Mouse (Mus musculus): ENCODE measurements around the gene Aldoart2. TPM values are rescaled to one million over a fixed set of nuclear protein-coding genes. Genes with fewer than 3 reads are reported as not detected.
A peak's percentile ranks its signal among the peaks of the same experiment; 100 is the strongest.

The Aldoart2 gene
- polyA plus RNA-seq, 1 experiment from 2014 or later, result not detected

GRCm38 (mm10) chr12:55599639-55600502, 34.8 kb downstream of the Aldoart2 start:
- 1% methylated on average over 109 of the region's 109 CpGs for WGBS
- peaks cover 34% of the 10 kb centered on the region for H3K27me3 ChIP-seq (ENCODE audit: insufficient read depth, low read length)
- H3K27ac ChIP-seq, result no peak overlapping the region
- DNase-seq (ENCODE audit: low spot score) (peak; percentile 73), ATAC-seq (replicated peaks; ENCODE audit: low FRiP score, low read depth) (peak; percentile 92)
- no peaks in the 10 kb centered on the region for H3K9me3 ChIP-seq (replicated peaks; ENCODE audit: low read length)
- peak overlapping the region; percentile 33 for H3K4me3 ChIP-seq (replicated peaks; ENCODE audit: low read depth, low read length)
- H3K36me3 ChIP-seq (ENCODE audit: insufficient read depth, low read length), result no peaks in the 10 kb centered on the region
- no peak overlapping the region for H3K9ac ChIP-seq (ENCODE audit: low read depth, low read length)
- TF ChIP-seq CTCF (IDR thresholded peaks at IDR 0.05; ENCODE audit: low read depth), result no peak
- peak overlapping the region; percentile 68 for H3K4me2 ChIP-seq (ENCODE audit: low read length)
- H3K4me1 ChIP-seq (replicated peaks; ENCODE audit: insufficient read depth, low read length), result peaks cover 16% of the 10 kb centered on the region; the same call in 1 of the 2 replicates

GRCm38 (mm10) chr12:55600503-55600994, 35.5 kb downstream of the Aldoart2 start:
- H3K4me1 ChIP-seq (replicated peaks; ENCODE audit: insufficient read depth, low read length), result peaks cover 16% of the 10 kb centered on the region; the same call in 1 of the 2 replicates
- TF ChIP-seq CTCF (IDR thresholded peaks at IDR 0.05; ENCODE audit: low read depth), result no peak
- no peak overlapping the region for H3K27ac ChIP-seq
- ATAC-seq (replicated peaks; ENCODE audit: low FRiP score, low read depth) (0 out of 2 replicates have a peak, but pooled peaks have one; percentile 34), DNase-seq (ENCODE audit: low spot score) (no peak)
- no peaks in the 10 kb centered on the region for H3K9me3 ChIP-seq (replicated peaks; ENCODE audit: low read length)
- 2% methylated on average over 42 of the region's 42 CpGs for WGBS
- H3K27me3 ChIP-seq (ENCODE audit: insufficient read depth, low read length), result peaks cover 34% of the 10 kb centered on the region
- peak overlapping the region; percentile 68 for H3K4me2 ChIP-seq (ENCODE audit: low read length)
- no peaks in the 10 kb centered on the region for H3K36me3 ChIP-seq (ENCODE audit: insufficient read depth, low read length)
- H3K9ac ChIP-seq (ENCODE audit: low read depth, low read length), result no peak overlapping the region
- H3K4me3 ChIP-seq (replicated peaks; ENCODE audit: low read depth, low read length), result peak overlapping the region; percentile 14; the same call in 1 of the 2 replicates

GRCm38 (mm10) chr12:55604411-55604810, 39.4 kb downstream of the Aldoart2 start:
- Histone ChIP-seq H3K27me3 (ENCODE audit: insufficient read depth, low read length) (peaks cover 16% of the 10 kb centered on the region), H3K36me3 (ENCODE audit: insufficient read depth, low read length) (no peaks in the 10 kb centered on the region), H3K4me1 (replicated peaks; ENCODE audit: insufficient read depth, low read length) (peaks cover 9% of the 10 kb centered on the region; the same call in 1 of the 2 replicates), H3K9ac (ENCODE audit: low read depth, low read length) (no peak overlapping the region), H3K4me2 (ENCODE audit: low read length) (no peak overlapping the region), H3K4me3 (replicated peaks; ENCODE audit: low read depth, low read length) (no peak overlapping the region), H3K27ac (no peak overlapping the region), H3K9me3 (replicated peaks; ENCODE audit: low read length) (no peaks in the 10 kb centered on the region)
- ATAC-seq (replicated peaks; ENCODE audit: low FRiP score, low read depth), result no peak
- 62% methylated on average over 3 of the region's 3 CpGs for WGBS
- DNase-seq (ENCODE audit: low spot score), result no peak
- TF ChIP-seq CTCF (IDR thresholded peaks at IDR 0.05; ENCODE audit: low read depth), result no peak

GRCm38 (mm10) chr12:55607902-55608301, 42.9 kb downstream of the Aldoart2 start:
- H3K4me2 ChIP-seq (ENCODE audit: low read length), result no peak overlapping the region
- no peak for TF ChIP-seq CTCF (IDR thresholded peaks at IDR 0.05; ENCODE audit: low read depth)
- H3K4me1 ChIP-seq (replicated peaks; ENCODE audit: insufficient read depth, low read length), result no peaks in the 10 kb centered on the region
- no peak overlapping the region for H3K4me3 ChIP-seq (replicated peaks; ENCODE audit: low read depth, low read length)
- H3K36me3 ChIP-seq (ENCODE audit: insufficient read depth, low read length), result 0 out of 2 replicates have a peak, but pooled peaks cover 3% of the 10 kb centered on the region
- peak; percentile 52; the same call in 1 of the 2 replicates for ATAC-seq (replicated peaks; ENCODE audit: low FRiP score, low read depth)
- no peaks in the 10 kb centered on the region for H3K27me3 ChIP-seq (ENCODE audit: insufficient read depth, low read length)
- H3K9ac ChIP-seq (ENCODE audit: low read depth, low read length), result no peak overlapping the region
- H3K27ac ChIP-seq, result no peak overlapping the region
- WGBS, result 21% methylated on average over 4 of the region's 4 CpGs
- no peaks in the 10 kb centered on the region for H3K9me3 ChIP-seq (replicated peaks; ENCODE audit: low read length)
- no peak for DNase-seq (ENCODE audit: low spot score)

GRCm38 (mm10) chr12:55610812-55611211, 45.8 kb downstream of the Aldoart2 start:
- Histone ChIP-seq H3K27me3 (ENCODE audit: insufficient read depth, low read length) (no peaks in the 10 kb centered on the region), H3K4me2 (ENCODE audit: low read length) (no peak overlapping the region), H3K9ac (ENCODE audit: low read depth, low read length) (no peak overlapping the region), H3K27ac (no peak overlapping the region), H3K4me1 (replicated peaks; ENCODE audit: insufficient read depth, low read length) (no peaks in the 10 kb centered on the region), H3K36me3 (ENCODE audit: insufficient read depth, low read length) (peaks cover 7% of the 10 kb centered on the region; the same call in 1 of the 2 replicates), H3K9me3 (replicated peaks; ENCODE audit: low read length) (no peaks in the 10 kb centered on the region), H3K4me3 (replicated peaks; ENCODE audit: low read depth, low read length) (no peak overlapping the region)
- DNase-seq (ENCODE audit: low spot score) (no peak), ATAC-seq (replicated peaks; ENCODE audit: low FRiP score, low read depth) (no peak)
- WGBS, result 82% methylated on average over 2 of the region's 2 CpGs
- TF ChIP-seq CTCF (IDR thresholded peaks at IDR 0.05; ENCODE audit: low read depth), result no peak

Other genes with a start within 250 kb of the Aldoart2 start
- gene Psma6, start 181.0 kb upstream of the Aldoart2 start, polyA plus RNA-seq (2015; fragmentation: Nextera tagmentation; extraction: Ambion mirVana), result 415 and 419 TPM in 2 replicates
- gene Nfkbia, start 72.6 kb upstream of the Aldoart2 start, polyA plus RNA-seq (2015; fragmentation: Nextera tagmentation; extraction: Ambion mirVana), result 73.1 and 82.7 TPM in 2 replicates
- 0.08 and 0.09 TPM in 2 replicates for gene Insm2, start 34.2 kb downstream of the Aldoart2 start, polyA plus RNA-seq (2015; fragmentation: Nextera tagmentation; extraction: Ambion mirVana)